Mouse (Mus musculus) testis, adult 2 months (tissue): ENCODE measurements at regions not wholly inside any gene's neighbourhood (a gene's known extent, or its start where the extent isn't known, plus 50 kb on each side); places are given as distances from the start of the nearest gene placed in this dataset.

ENCODE experiments used
- CTCF ChIP-seq: fragments of 200-500 bp; IDR thresholded peaks from 2 replicates; pipeline ENCODE4 v1.5.1; 2012; ENCODE audit warnings: low read depth, mild to moderate bottlenecking, inconsistent platforms, low read length, moderate library complexity; ENCODE audit not compliant: control insufficient read depth, insufficient read depth, insufficient replicate concordance
- POLR2A ChIP-seq: fragments of 200-500 bp; IDR thresholded peaks from 2 replicates; pipeline ENCODE4 v1.6.1; 2012; ENCODE audit warnings: low read depth, mild to moderate bottlenecking, inconsistent platforms, low read length, moderate library complexity; ENCODE audit not compliant: control insufficient read depth

DNA sequence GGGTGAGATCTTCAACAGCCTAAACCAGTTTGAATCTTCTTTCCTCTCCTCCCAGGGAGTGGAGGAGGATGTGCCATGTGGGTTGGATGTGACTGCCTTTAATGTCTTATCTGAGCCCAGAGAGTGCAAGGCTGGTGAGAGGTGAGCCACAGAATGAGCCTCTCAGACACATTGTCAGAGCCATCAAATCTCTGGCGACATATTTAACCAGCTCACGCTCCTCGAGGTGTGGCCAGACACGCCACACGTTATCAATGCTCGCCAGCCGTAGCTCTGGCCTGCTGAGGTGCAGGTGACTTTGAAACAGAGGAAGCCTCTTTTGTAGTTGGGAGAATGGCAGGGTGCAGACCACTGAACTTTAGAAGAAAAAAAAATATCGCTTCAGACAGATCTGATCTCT lies 463.5 kb upstream of the Kcnab2 start:
- TF ChIP-seq CTCF, result no peak
- TF ChIP-seq POLR2A, result no peak
